15 mouse cellular contexts compared by ENCODE assay signal in the genomic region with DNA sequence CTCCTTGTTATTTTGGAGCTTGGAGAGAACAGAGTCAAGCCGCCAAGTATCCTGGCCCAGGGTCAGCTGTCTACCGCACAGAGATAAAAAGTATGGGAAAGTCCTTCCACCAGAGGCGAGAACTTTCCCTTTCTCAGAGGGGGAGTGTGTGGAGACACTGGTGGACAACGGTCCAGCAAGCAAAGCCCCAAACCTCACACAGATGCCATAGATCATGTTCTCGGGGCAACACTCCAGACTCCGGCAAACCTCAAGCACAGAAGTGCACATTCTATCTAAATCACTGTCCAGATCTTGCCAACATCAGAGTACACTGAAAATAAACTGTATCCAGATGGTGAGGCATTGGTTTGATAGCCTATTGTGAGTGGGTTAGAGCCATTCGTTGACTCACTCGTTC. TPM values are rescaled to one million over a fixed set of nuclear protein-coding genes. Genes with fewer than 3 reads are reported as not detected.
DNase-seq lines count a peak whose midpoint lies in the region; ATAC-seq lines count a peak whose summit lies in the region.
"Had no signal": no experiment of that assay in that cellular context is flagged by ENCODE, and none has a peak within 500 bp of the region (broad histone marks: within the 10 kb centered on the region; RNA-seq: fewer than 3 reads in every experiment).

No protein-coding gene starts in this region.

- no peak for ATAC-seq in monocyte, adult 5-6 weeks (replicated peaks; ENCODE audit: insufficient number of reproducible peaks, low FRiP score, low TSS enrichment, poor library complexity, severe bottlenecking)
- ATAC-seq: forebrain, embryonic 15.5 days; hindbrain, embryonic 16.5 days had no signal

- DNase-seq in adrenal gland, adult (ENCODE audit: inconsistent age in 2 of 2, low spot score in 1 of 2) = peak; percentile 15 to 31
- no peak for DNase-seq in adrenal gland, postnatal 25 days
- DNase-seq in 3T3-L1 (ENCODE audit: low read depth, low spot score) = peak; percentile 58
- DNase-seq in heart, postnatal 25 days (ENCODE audit: low spot score) = peak; percentile 26
- peak; percentile 78 for DNase-seq in kidney, postnatal 10 days
- no peak for DNase-seq in yolk sac, embryonic 10.5 days (ENCODE audit: low spot score)
- DNase-seq in layer of hippocampus, postnatal 10 days (ENCODE audit: low spot score in 2 of 2) = no peak
- DNase-seq: cerebellum, postnatal 36 days; gastrocnemius, postnatal 36 days; midbrain, embryonic 14.5 days; right cerebral cortex, postnatal 25 days; thymus, postnatal 4 days had no signal

- intact Hi-C loops in heart, postnatal 25 days (cut with DNase I) = no loop called here

RNA-seq across cellular contexts. Expression of gene Bicc1, which starts 39.2 kb away (rescaled TPM):
- 13.1 and 14.0 TPM in 2 replicates for total RNA-seq in adrenal gland, postnatal 25 days (2021)
- total RNA-seq in heart, postnatal 25 days (2021) = 10 to 100 TPM; 16.6 to 19.4 TPM
- total RNA-seq in monocyte, adult 5-6 weeks (2017) = not detected in 3 replicates
- total RNA-seq in layer of hippocampus, postnatal 10 days (2021) = 1 to 10 TPM; 6.2 to 6.6 TPM

RNA-seq across cellular contexts. Expression of gene Tfam, which starts 39.4 kb away (rescaled TPM):
- 66.1 and 78.0 TPM in 2 replicates for total RNA-seq in adrenal gland, postnatal 25 days (2021)
- 10 to 100 TPM; 62.7 TPM for total RNA-seq in heart, postnatal 25 days (2021)
- 75.9 to 134 TPM (median 89.0 TPM) in 3 replicates for total RNA-seq in monocyte, adult 5-6 weeks (2017)
- total RNA-seq in layer of hippocampus, postnatal 10 days (2021) = 10 to 100 TPM; 40.7 to 47.3 TPM

Comparison
In these comparisons a context has a peak if more than half of its experiments do, and no peak if none do; other contexts are left out.
1. DNase-seq: peak in adrenal gland, adult (2 of 2), 3T3-L1 (single experiment), heart, postnatal 25 days (single experiment) and kidney, postnatal 10 days (single experiment); none in adrenal gland, postnatal 25 days (single experiment), yolk sac, embryonic 10.5 days (single experiment) and layer of hippocampus, postnatal 10 days (0 of 2).